Mouse (Mus musculus) neural tube, embryonic 14.5 days (tissue): Measurements from ENCODE around the gene Usp25. TPM values are rescaled to one million over a fixed set of nuclear protein-coding genes. Genes with fewer than 3 reads are reported as not detected.
A peak's percentile ranks its signal among the peaks of the same experiment; 100 is the strongest.

ENCODE experiments used
- ATAC-seq: fragments of 200-750 bp; cut with Nextera tagmentation; 2 replicates; pipeline ENCODE4 v1.8.0; 2017; ENCODE audit warnings: low read depth, mild to moderate bottlenecking, moderate TSS enrichment, moderate library complexity
- H3K27ac ChIP-seq: fragments of 300-500 bp; sonication (generic); 2 replicates; pipeline ENCODE4 v1.5.1; 2014; ENCODE audit warnings: low read depth, mild to moderate bottlenecking, control low read depth, low read length, moderate library complexity, mixed read lengths
- H3K27me3 ChIP-seq: fragments of 300-500 bp; sonication (generic); 2 replicates; pipeline ENCODE4 v1.6.1; 2014; ENCODE audit warnings: low read length; ENCODE audit not compliant: control insufficient read depth, insufficient read depth
- H3K36me3 ChIP-seq: fragments of 300-500 bp; sonication (generic); 2 replicates; pipeline ENCODE4 v1.6.1; 2014; ENCODE audit warnings: low read length, mixed read lengths; ENCODE audit not compliant: control insufficient read depth, insufficient read depth
- H3K4me1 ChIP-seq: fragments of 300-500 bp; sonication (generic); 2 replicates; pipeline ENCODE4 v1.6.1; 2014; ENCODE audit warnings: low read length; ENCODE audit not compliant: control insufficient read depth, insufficient read depth
- H3K4me2 ChIP-seq: fragments of 300-500 bp; sonication (generic); 2 replicates; pipeline ENCODE4 v1.6.1; 2014; ENCODE audit warnings: mild to moderate bottlenecking, low read depth, low read length, control low read depth
- H3K4me3 ChIP-seq: fragments of 300-500 bp; sonication (generic); 2 replicates; pipeline ENCODE4 v1.5.1; 2014; ENCODE audit warnings: low read depth, low read length, control low read depth, mixed read lengths
- H3K9ac ChIP-seq: fragments of 300-500 bp; sonication (generic); replicated peaks from 2 replicates; pipeline ENCODE4 v1.6.1; 2014; ENCODE audit warnings: low read depth, mild to moderate bottlenecking, control low read depth, low read length, mixed read lengths
- H3K9me3 ChIP-seq: fragments of 300-500 bp; sonication (generic); 2 replicates; pipeline ENCODE4 v1.6.1; 2016; ENCODE audit warnings: low read length; ENCODE audit not compliant: control insufficient read depth
- WGBS: fragments of 180-500 bp; shearing (Covaris S2); extraction: QIAGEN DNeasy Blood & Tissue Kit; methylation state at CpG from one replicate; pipeline ENCODE4 v1.1.7; 2014; 5-methylcytosine and 5-hydroxymethylcytosine counted together
- polyA plus RNA-seq: library from polyadenylated mRNA; unstranded; fragments of >200 nt; fragmentation: Nextera tagmentation; extraction: Ambion mirVana; gene quantifications from 2 replicates; pipeline ENCODE4 v1.2.1, GENCODE M21; 2014

Gene Usp25
- polyA plus RNA-seq, 1 experiment from 2014 or later = 13.1 TPM

GRCm38 (mm10) chr16:77058567-77058966, 45.1 kb downstream of the Usp25 start:
- H3K4me1 ChIP-seq = no peaks in the 10 kb centered on the region
- H3K9me3 ChIP-seq = no peaks in the 10 kb centered on the region
- 54% methylated on average over 6 of the region's 6 CpGs for WGBS
- no peak overlapping the region for H3K4me3 ChIP-seq
- no peak overlapping the region for H3K9ac ChIP-seq
- no peak overlapping the region for H3K27ac ChIP-seq
- peaks cover 2% of the 10 kb centered on the region; the same call in 1 of the 2 replicates for H3K36me3 ChIP-seq
- H3K4me2 ChIP-seq = no peak overlapping the region
- H3K27me3 ChIP-seq = no peaks in the 10 kb centered on the region
- peak; percentile 85; the same call in 1 of the 2 replicates for ATAC-seq

GRCm38 (mm10) chr16:77060166-77060565, 46.7 kb downstream of the Usp25 start:
- Histone ChIP-seq H3K9me3 (no peaks in the 10 kb centered on the region), H3K27me3 (no peaks in the 10 kb centered on the region), H3K27ac (no peak overlapping the region), H3K4me1 (no peaks in the 10 kb centered on the region), H3K4me2 (no peak overlapping the region), H3K9ac (no peak overlapping the region), H3K4me3 (no peak overlapping the region), H3K36me3 (peaks cover 2% of the 10 kb centered on the region; the same call in 1 of the 2 replicates)
- 91% methylated on average over 8 of the region's 8 CpGs for WGBS
- ATAC-seq = no peak

- ATAC-seq = no peak
- H3K9me3 ChIP-seq = no peaks in the 10 kb centered on the region
- no peak overlapping the region for H3K4me2 ChIP-seq
- H3K36me3 ChIP-seq = peaks cover 5% of the 10 kb centered on the region
- H3K4me1 ChIP-seq = no peaks in the 10 kb centered on the region
- no peak overlapping the region for H3K4me3 ChIP-seq
- H3K27me3 ChIP-seq = no peaks in the 10 kb centered on the region
- no peak overlapping the region for H3K9ac ChIP-seq
- 92% methylated on average over 1 of the region's 1 CpGs for WGBS
- H3K27ac ChIP-seq = no peak overlapping the region
These were observed 50.4 kb downstream of the Usp25 start for GRCm38 (mm10) chr16:77063916-77064315.

- H3K9me3 ChIP-seq = no peaks in the 10 kb centered on the region
- peaks cover 5% of the 10 kb centered on the region; the same call in 1 of the 2 replicates for H3K36me3 ChIP-seq
- 67% methylated on average over 15 of the region's 15 CpGs for WGBS
- H3K4me2 ChIP-seq = no peak overlapping the region
- ATAC-seq = no peak
- H3K27me3 ChIP-seq = no peaks in the 10 kb centered on the region
- no peaks in the 10 kb centered on the region for H3K4me1 ChIP-seq
- H3K4me3 ChIP-seq = no peak overlapping the region
- H3K9ac ChIP-seq = no peak overlapping the region
- H3K27ac ChIP-seq = no peak overlapping the region
These were observed 63.6 kb downstream of the Usp25 start for GRCm38 (mm10) chr16:77076954-77077735.

- H3K36me3 ChIP-seq = peaks cover 5% of the 10 kb centered on the region; the same call in 1 of the 2 replicates
- no peak overlapping the region for H3K4me3 ChIP-seq
- no peaks in the 10 kb centered on the region for H3K4me1 ChIP-seq
- ATAC-seq = no peak
- no peak overlapping the region for H3K9ac ChIP-seq
- H3K27me3 ChIP-seq = no peaks in the 10 kb centered on the region
- H3K27ac ChIP-seq = no peak overlapping the region
- H3K4me2 ChIP-seq = no peak overlapping the region
- 89% methylated on average over 2 of the region's 2 CpGs for WGBS
- H3K9me3 ChIP-seq = no peaks in the 10 kb centered on the region
These were observed 64.2 kb downstream of the Usp25 start for GRCm38 (mm10) chr16:77077736-77078005.

- Histone ChIP-seq H3K9me3 (no peaks in the 10 kb centered on the region), H3K27me3 (no peaks in the 10 kb centered on the region), H3K27ac (no peak overlapping the region), H3K4me3 (no peak overlapping the region), H3K36me3 (no peaks in the 10 kb centered on the region; the same call in 1 of the 2 replicates), H3K9ac (no peak overlapping the region), H3K4me2 (no peak overlapping the region), H3K4me1 (no peaks in the 10 kb centered on the region)
- 92% methylated on average over 2 of the region's 2 CpGs for WGBS
- ATAC-seq = no peak
These were observed 70.6 kb downstream of the Usp25 start for GRCm38 (mm10) chr16:77084071-77084470.

- Histone ChIP-seq H3K4me1 (no peaks in the 10 kb centered on the region), H3K36me3 (no peaks in the 10 kb centered on the region), H3K4me2 (no peak overlapping the region), H3K9ac (no peak overlapping the region), H3K4me3 (no peak overlapping the region), H3K27me3 (no peaks in the 10 kb centered on the region), H3K27ac (no peak overlapping the region), H3K9me3 (no peaks in the 10 kb centered on the region)
- no peak for ATAC-seq
- WGBS = 90% methylated on average over 3 of the region's 3 CpGs
These were observed 76.3 kb downstream of the Usp25 start for GRCm38 (mm10) chr16:77089806-77090205.

GRCm38 (mm10) chr16:77093526-77093925, 80.0 kb downstream of the Usp25 start:
- Histone ChIP-seq H3K27ac (no peak overlapping the region), H3K4me1 (no peaks in the 10 kb centered on the region), H3K4me2 (no peak overlapping the region), H3K9ac (no peak overlapping the region), H3K4me3 (no peak overlapping the region), H3K9me3 (no peaks in the 10 kb centered on the region), H3K36me3 (no peaks in the 10 kb centered on the region), H3K27me3 (no peaks in the 10 kb centered on the region)
- no peak for ATAC-seq
- 91% methylated on average over 9 of the region's 9 CpGs for WGBS

- Histone ChIP-seq H3K27me3 (no peaks in the 10 kb centered on the region), H3K27ac (no peak overlapping the region), H3K9ac (no peak overlapping the region), H3K9me3 (no peaks in the 10 kb centered on the region), H3K36me3 (no peaks in the 10 kb centered on the region), H3K4me3 (no peak overlapping the region), H3K4me1 (0 out of 2 replicates have a peak, but pooled peaks cover 2% of the 10 kb centered on the region), H3K4me2 (no peak overlapping the region)
- WGBS = 95% methylated on average over 7 of the region's 7 CpGs
- ATAC-seq = no peak
These were observed 81.6 kb downstream of the Usp25 start for GRCm38 (mm10) chr16:77095017-77095551.
